Mouse (Mus musculus): ENCODE data around the gene Fam214b. TPM values are rescaled to one million over a fixed set of nuclear protein-coding genes. Genes with fewer than 3 reads are reported as not detected.
"Not testable (repeated sequence)": the region's sequence is repeated elsewhere in the genome, so short reads cannot be mapped to it uniquely, and the experiment has no call there.

Gene Fam214b
- polyA plus RNA-seq, 1 experiment from 2014 or later = 28.1 TPM

GRCm38 (mm10) chr4:43010161-43011038 lies 35.6 kb downstream of the Fam214b start, which contains the start of gene Fancg:
TSS of gene Fancg (minus strand) at chr4:43010506.
- H3K9ac ChIP-seq (ENCODE audit: low read length) = peak within 1 kb of the TSS; percentile 77
- H3K9me3 ChIP-seq (ENCODE audit: control insufficient read depth, low read length) = no peaks in the 10 kb centered on the region
- under 1% methylated on average over 37 of the region's 37 CpGs for WGBS
- peak within 1 kb of the TSS; percentile 72 for H3K4me2 ChIP-seq (ENCODE audit: low read depth, low read length, severe bottlenecking)
- DNase-seq (ENCODE audit: low spot score) (peak; percentile 89), ATAC-seq (replicated peaks; ENCODE audit: low FRiP score) (peak; percentile 94)
- H3K36me3 ChIP-seq (ENCODE audit: control insufficient read depth, insufficient read depth, low read length) = no peaks in the 10 kb centered on the region
- H3K27me3 ChIP-seq (ENCODE audit: control insufficient read depth, insufficient read depth, low read length) = no peaks in the 10 kb centered on the region
- H3K4me1 ChIP-seq (replicated peaks; ENCODE audit: control insufficient read depth, insufficient read depth, low read length) = peaks cover 4% of the 10 kb centered on the region; the same call in 1 of the 2 replicates
- peak within 1 kb of the TSS; percentile 50 for H3K27ac ChIP-seq (ENCODE audit: low read depth, low read length)
- H3K4me3 ChIP-seq (ENCODE audit: low read depth, low read length) = peak within 1 kb of the TSS; percentile 68

- H3K9ac ChIP-seq (ENCODE audit: low read length) = no peak overlapping the region
- H3K27ac ChIP-seq (ENCODE audit: low read depth, low read length) = no peak overlapping the region
- H3K4me2 ChIP-seq (ENCODE audit: low read depth, low read length, severe bottlenecking) = no peak overlapping the region
- H3K9me3 ChIP-seq (ENCODE audit: control insufficient read depth, low read length) = no peaks in the 10 kb centered on the region
- H3K4me3 ChIP-seq (ENCODE audit: low read depth, low read length) = no peak overlapping the region
- WGBS = 70% methylated on average over 2 of the region's 2 CpGs
- H3K27me3 ChIP-seq (ENCODE audit: control insufficient read depth, insufficient read depth, low read length) = no peaks in the 10 kb centered on the region
- no peak for DNase-seq (ENCODE audit: low spot score)
- H3K4me1 ChIP-seq (replicated peaks; ENCODE audit: control insufficient read depth, insufficient read depth, low read length) = peaks cover 4% of the 10 kb centered on the region; the same call in 1 of the 2 replicates
- no peaks in the 10 kb centered on the region; the same call in 1 of the 2 replicates for H3K36me3 ChIP-seq (ENCODE audit: control insufficient read depth, insufficient read depth, low read length)
- no peak for ATAC-seq (replicated peaks; ENCODE audit: low FRiP score)
These were observed 40.3 kb downstream of the Fam214b start for GRCm38 (mm10) chr4:43005765-43006164.

- 90% methylated on average over 3 of the region's 3 CpGs for WGBS
- Histone ChIP-seq H3K4me3 (ENCODE audit: low read depth, low read length) (no peak overlapping the region), H3K27ac (ENCODE audit: low read depth, low read length) (no peak overlapping the region), H3K4me2 (ENCODE audit: low read depth, low read length, severe bottlenecking) (no peak overlapping the region), H3K9me3 (ENCODE audit: control insufficient read depth, low read length) (no peaks in the 10 kb centered on the region), H3K4me1 (replicated peaks; ENCODE audit: control insufficient read depth, insufficient read depth, low read length) (peaks cover 4% of the 10 kb centered on the region; the same call in 1 of the 2 replicates), H3K9ac (ENCODE audit: low read length) (no peak overlapping the region), H3K27me3 (ENCODE audit: control insufficient read depth, insufficient read depth, low read length) (no peaks in the 10 kb centered on the region), H3K36me3 (ENCODE audit: control insufficient read depth, insufficient read depth, low read length) (no peaks in the 10 kb centered on the region; the same call in 1 of the 2 replicates)
- ATAC-seq (replicated peaks; ENCODE audit: low FRiP score) (no peak), DNase-seq (ENCODE audit: low spot score) (no peak)
These were observed 41.1 kb downstream of the Fam214b start for GRCm38 (mm10) chr4:43004951-43005350.

- H3K9me3 ChIP-seq (ENCODE audit: control insufficient read depth, low read length) = no peaks in the 10 kb centered on the region
- H3K4me2 ChIP-seq (ENCODE audit: low read depth, low read length, severe bottlenecking) = no peak overlapping the region
- WGBS = 84% methylated on average over 12 of the region's 12 CpGs
- no peak overlapping the region for H3K4me3 ChIP-seq (ENCODE audit: low read depth, low read length)
- H3K9ac ChIP-seq (ENCODE audit: low read length) = no peak overlapping the region
- DNase-seq (ENCODE audit: low spot score) = no peak
- H3K36me3 ChIP-seq (ENCODE audit: control insufficient read depth, insufficient read depth, low read length) = no peaks in the 10 kb centered on the region; the same call in 1 of the 2 replicates
- H3K4me1 ChIP-seq (replicated peaks; ENCODE audit: control insufficient read depth, insufficient read depth, low read length) = peaks cover 6% of the 10 kb centered on the region; the same call in 1 of the 2 replicates
- ATAC-seq (replicated peaks; ENCODE audit: low FRiP score) = no peak
- no peak overlapping the region for H3K27ac ChIP-seq (ENCODE audit: low read depth, low read length)
- no peaks in the 10 kb centered on the region for H3K27me3 ChIP-seq (ENCODE audit: control insufficient read depth, insufficient read depth, low read length)
These were observed 43.1 kb downstream of the Fam214b start for GRCm38 (mm10) chr4:43002756-43003439.

GRCm38 (mm10) chr4:43001272-43001671 lies 44.7 kb downstream of the Fam214b start:
- H3K27ac ChIP-seq (ENCODE audit: low read depth, low read length) = peak overlapping the region; percentile 92
- no peaks in the 10 kb centered on the region for H3K9me3 ChIP-seq (ENCODE audit: control insufficient read depth, low read length)
- no peak overlapping the region for H3K9ac ChIP-seq (ENCODE audit: low read length)
- no peak overlapping the region for H3K4me2 ChIP-seq (ENCODE audit: low read depth, low read length, severe bottlenecking)
- no peak for ATAC-seq (replicated peaks; ENCODE audit: low FRiP score)
- H3K27me3 ChIP-seq (ENCODE audit: control insufficient read depth, insufficient read depth, low read length) = no peaks in the 10 kb centered on the region
- no peaks in the 10 kb centered on the region; the same call in 1 of the 2 replicates for H3K36me3 ChIP-seq (ENCODE audit: control insufficient read depth, insufficient read depth, low read length)
- H3K4me3 ChIP-seq (ENCODE audit: low read depth, low read length) = 0 out of 2 replicates have a peak overlapping the region, but pooled peaks have one; percentile 94
- no peak for DNase-seq (ENCODE audit: low spot score)
- H3K4me1 ChIP-seq (replicated peaks; ENCODE audit: control insufficient read depth, insufficient read depth, low read length) = peaks cover 7% of the 10 kb centered on the region; the same call in 1 of the 2 replicates
- whole genome bisulfite sequencing = 93% methylated on average over 2 of the region's 2 CpGs

DNA sequence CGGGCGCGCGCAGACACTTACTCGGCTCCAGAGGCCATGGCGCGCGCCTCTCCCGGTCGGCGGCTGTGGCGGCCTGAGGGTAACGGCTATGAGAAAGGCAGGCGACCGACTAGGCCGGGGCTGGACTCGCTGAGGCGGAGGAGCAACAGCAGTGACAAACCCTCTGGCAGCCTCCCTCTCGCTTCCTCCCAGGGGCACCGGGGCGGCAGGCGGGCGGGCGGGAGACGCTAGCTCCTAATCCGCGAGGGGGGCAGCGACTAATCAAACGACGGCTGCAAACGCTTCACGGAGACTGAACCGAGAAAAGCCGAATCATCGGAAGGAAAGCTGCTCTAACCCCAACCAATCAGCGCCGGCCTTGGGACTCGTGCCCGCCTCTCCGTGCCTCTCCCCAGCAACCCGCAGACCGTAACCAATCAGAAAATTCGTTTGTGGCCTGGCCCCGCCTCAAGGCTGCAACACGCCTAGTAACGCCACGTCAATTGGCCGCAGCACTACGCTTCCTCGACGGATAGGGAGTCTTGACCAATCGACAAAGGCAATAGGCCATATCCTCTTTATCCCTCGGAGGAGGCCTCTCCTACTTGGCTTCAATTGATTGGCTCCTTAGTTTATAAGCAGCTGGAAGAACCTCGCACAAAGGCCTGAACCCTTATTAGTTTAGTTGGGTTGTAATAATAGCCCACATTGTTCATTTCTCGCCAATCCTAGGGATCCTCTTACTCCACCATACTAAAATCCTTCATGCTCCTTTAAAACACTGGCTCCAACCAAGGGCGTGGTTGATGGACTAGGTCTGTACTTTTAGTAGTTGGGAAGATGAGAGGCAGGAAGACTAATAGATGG lies 45.7 kb downstream of the Fam214b start, which contains the start of gene Vcp:
Gene Vcp (minus strand): TSS at position 367 of the 846 bp plus-strand sequence.
- ATAC-seq (replicated peaks; ENCODE audit: low FRiP score) (peak; percentile 99), DNase-seq (ENCODE audit: low spot score) (peak; percentile 99)
- Histone ChIP-seq H3K4me2 (ENCODE audit: low read depth, low read length, severe bottlenecking) (peak within 1 kb of the TSS; percentile 83), H3K4me3 (ENCODE audit: low read depth, low read length) (peak within 1 kb of the TSS; percentile 94), H3K9ac (ENCODE audit: low read length) (peak within 1 kb of the TSS; percentile 78), H3K27ac (ENCODE audit: low read depth, low read length) (peak within 1 kb of the TSS; percentile 92)
- not testable (repeated sequence) for H3K4me1 ChIP-seq (replicated peaks; ENCODE audit: control insufficient read depth, insufficient read depth, low read length); H3K9me3 ChIP-seq (ENCODE audit: control insufficient read depth, low read length); H3K27me3 ChIP-seq (ENCODE audit: control insufficient read depth, insufficient read depth, low read length); H3K36me3 ChIP-seq (ENCODE audit: control insufficient read depth, insufficient read depth, low read length)
- WGBS = under 1% methylated on average over 45 of the region's 56 CpGs

DNA sequence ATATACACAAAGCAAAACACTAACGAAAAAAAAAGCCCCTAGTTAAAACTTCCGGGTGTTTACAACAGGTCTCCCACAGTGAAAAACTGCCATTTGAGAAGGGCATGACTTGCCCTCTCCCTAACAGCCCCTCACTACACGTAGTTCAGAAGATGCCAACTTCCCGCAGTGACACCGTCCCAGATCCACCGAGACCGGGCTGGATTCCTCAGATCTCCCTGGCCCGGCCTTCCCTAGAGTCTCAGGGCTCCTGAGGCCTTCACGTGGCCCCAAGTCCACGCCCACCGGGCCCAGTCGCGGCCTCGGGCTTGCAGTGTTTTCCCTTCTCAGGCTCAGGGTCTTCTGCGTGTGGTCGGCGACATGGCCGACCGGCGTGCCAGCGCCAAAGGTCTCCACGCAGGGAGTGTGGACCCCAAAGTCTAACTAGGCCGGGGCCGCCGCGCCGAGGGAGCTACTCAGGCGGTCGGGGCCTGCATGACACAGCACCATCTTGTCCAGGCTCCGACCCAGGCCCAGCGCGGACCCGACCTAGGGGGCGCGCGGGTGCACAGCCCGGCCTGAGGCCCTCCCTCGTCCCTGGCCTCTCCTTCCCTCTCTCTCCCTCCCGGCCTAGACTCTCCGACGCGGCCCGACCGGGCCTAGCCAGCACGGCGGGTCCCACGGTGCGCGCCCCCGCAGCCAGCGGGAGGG lies 46.4 kb downstream of the Fam214b start:
- H3K4me2 ChIP-seq (ENCODE audit: low read depth, low read length, severe bottlenecking) = peak overlapping the region; percentile 83
- ATAC-seq (replicated peaks; ENCODE audit: low FRiP score) (peak; percentile 85), DNase-seq (ENCODE audit: low spot score) (peak; percentile 90)
- peak overlapping the region; percentile 78 for H3K9ac ChIP-seq (ENCODE audit: low read length)
- H3K27ac ChIP-seq (ENCODE audit: low read depth, low read length) = peak overlapping the region; percentile 89
- H3K9me3 ChIP-seq (ENCODE audit: control insufficient read depth, low read length) = no peaks in the 10 kb centered on the region
- H3K36me3 ChIP-seq (ENCODE audit: control insufficient read depth, insufficient read depth, low read length) = peaks cover 6% of the 10 kb centered on the region; the same call in 1 of the 2 replicates
- no peaks in the 10 kb centered on the region for H3K27me3 ChIP-seq (ENCODE audit: control insufficient read depth, insufficient read depth, low read length)
- peaks cover 7% of the 10 kb centered on the region; the same call in 1 of the 2 replicates for H3K4me1 ChIP-seq (replicated peaks; ENCODE audit: control insufficient read depth, insufficient read depth, low read length)
- peak overlapping the region; percentile 94 for H3K4me3 ChIP-seq (ENCODE audit: low read depth, low read length)
- WGBS = under 1% methylated on average over 49 of the region's 51 CpGs

Measured in forebrain, embryonic 11.5 days (tissue).